Mouse (Mus musculus): ENCODE measurements at regions not wholly inside any gene's neighbourhood (a gene's known extent, or its start where the extent isn't known, plus 50 kb on each side); places are given as distances from the start of the nearest gene placed in this dataset.
A peak's percentile ranks its signal among the peaks of the same experiment; 100 is the strongest.
"Not testable (repeated sequence)": the region's sequence is repeated elsewhere in the genome, so short reads cannot be mapped to it uniquely, and the experiment has no call there.

GRCm38 (mm10) chr12:64788761-64789160 is 128.9 kb upstream of the Gm527 start:
- DNase-seq (ENCODE audit: low spot score): no peak

- DNase-seq (ENCODE audit: low spot score): not testable (repeated sequence)
Measured at GRCm38 (mm10) chr12:64808492-64808891, 109.2 kb upstream of the Gm527 start.

GRCm38 (mm10) chr12:64810081-64810480 is 107.6 kb upstream of the Gm527 start:
- DNase-seq (ENCODE audit: low spot score): no peak

GRCm38 (mm10) chr12:64815871-64816270 is 101.8 kb upstream of the Gm527 start:
- DNase-seq (ENCODE audit: low spot score): no peak

GRCm38 (mm10) chr12:64817056-64817810 is 100.5 kb upstream of the Gm527 start:
- DNase-seq (ENCODE audit: low spot score): no peak

- no peak for DNase-seq (ENCODE audit: low spot score)
Measured at GRCm38 (mm10) chr12:64820722-64821121, 97.0 kb upstream of the Gm527 start.

- peak; percentile 32 for DNase-seq (ENCODE audit: low spot score)
Measured at GRCm38 (mm10) chr12:64829662-64830249, 88.0 kb upstream of the Gm527 start.

- DNase-seq (ENCODE audit: low spot score): no peak
Measured at GRCm38 (mm10) chr12:64832313-64833151, 85.2 kb upstream of the Gm527 start.

- no peak for DNase-seq (ENCODE audit: low spot score)
Measured at GRCm38 (mm10) chr12:64857709-64858108, 60.0 kb upstream of the Gm527 start.
